Mouse (Mus musculus): Measurements from ENCODE around the gene Zfp142. TPM values are rescaled to one million over a fixed set of nuclear protein-coding genes. Genes with fewer than 3 reads are reported as not detected.
A peak's percentile ranks its signal among the peaks of the same experiment; 100 is the strongest.

The Zfp142 gene
- 7.4 and 8.1 TPM in 2 replicates for polyA plus RNA-seq (2014; fragmentation: Nextera tagmentation; extraction: Ambion mirVana)

GRCm38 (mm10) chr1:74587773-74588445, at the start of gene Zfp142, which contains the start of gene Bcs1l:
Zfp142 (minus strand) TSS chr1:74588246.
Bcs1l (plus strand) TSS chr1:74588289.
- Histone ChIP-seq H3K4me3 (ENCODE audit: low read depth, low read length) (peak within 1 kb of the TSS; percentile 71), H3K9ac (ENCODE audit: low read depth, low read length) (peak within 1 kb of the TSS; percentile 81), H3K4me1 (ENCODE audit: control insufficient read depth, insufficient read depth, low read length) (peaks cover 9% of the 10 kb centered on the region), H3K4me2 (ENCODE audit: low read depth, low read length) (peak within 1 kb of the TSS; percentile 82), H3K36me3 (ENCODE audit: control insufficient read depth, insufficient read depth, low read length) (peaks cover 44% of the 10 kb centered on the region), H3K27me3 (replicated peaks; ENCODE audit: control insufficient read depth, insufficient read depth, low read length) (no peaks in the 10 kb centered on the region), H3K9me3 (ENCODE audit: control insufficient read depth, low read length) (no peaks in the 10 kb centered on the region), H3K27ac (replicated peaks; ENCODE audit: low read depth, low read length) (peak within 1 kb of the TSS; percentile 89)
- peak; percentile 99 for ATAC-seq (ENCODE audit: low read depth)
- peak; percentile 100 for DNase-seq (ENCODE audit: low spot score)
- under 1% methylated on average over 31 of the region's 48 CpGs for WGBS

GRCm38 (mm10) chr1:74632734-74633133, 44.7 kb upstream of the Zfp142 start:
- WGBS: 82% methylated on average over 4 of the region's 4 CpGs
- no peak for DNase-seq (ENCODE audit: low spot score)

GRCm38 (mm10) chr1:74628001-74628400, 40.0 kb upstream of the Zfp142 start:
- Histone ChIP-seq H3K4me2 (ENCODE audit: low read depth, low read length) (no peak overlapping the region), H3K4me1 (ENCODE audit: control insufficient read depth, insufficient read depth, low read length) (no peaks in the 10 kb centered on the region), H3K9ac (ENCODE audit: low read depth, low read length) (no peak overlapping the region), H3K36me3 (ENCODE audit: control insufficient read depth, insufficient read depth, low read length) (peaks cover 26% of the 10 kb centered on the region), H3K27ac (replicated peaks; ENCODE audit: low read depth, low read length) (no peak overlapping the region), H3K4me3 (ENCODE audit: low read depth, low read length) (no peak overlapping the region), H3K27me3 (replicated peaks; ENCODE audit: control insufficient read depth, insufficient read depth, low read length) (no peaks in the 10 kb centered on the region), H3K9me3 (ENCODE audit: control insufficient read depth, low read length) (no peaks in the 10 kb centered on the region)
- ATAC-seq (ENCODE audit: low read depth): no peak
- WGBS: 32% methylated on average over 7 of the region's 7 CpGs
- no peak for DNase-seq (ENCODE audit: low spot score)

More at GRCm38 (mm10) chr1:74632734-74633133, 44.7 kb upstream of the Zfp142 start:
- ATAC-seq (ENCODE audit: low read depth): no peak
- H3K36me3 ChIP-seq (ENCODE audit: control insufficient read depth, insufficient read depth, low read length): peaks cover 14% of the 10 kb centered on the region
- no peak overlapping the region for H3K4me3 ChIP-seq (ENCODE audit: low read depth, low read length)
- no peak overlapping the region for H3K4me2 ChIP-seq (ENCODE audit: low read depth, low read length)
- no peak overlapping the region for H3K27ac ChIP-seq (replicated peaks; ENCODE audit: low read depth, low read length)
- no peaks in the 10 kb centered on the region for H3K4me1 ChIP-seq (ENCODE audit: control insufficient read depth, insufficient read depth, low read length)
- H3K9me3 ChIP-seq (ENCODE audit: control insufficient read depth, low read length): no peaks in the 10 kb centered on the region
- no peak overlapping the region for H3K9ac ChIP-seq (ENCODE audit: low read depth, low read length)
- no peaks in the 10 kb centered on the region for H3K27me3 ChIP-seq (replicated peaks; ENCODE audit: control insufficient read depth, insufficient read depth, low read length)

GRCm38 (mm10) chr1:74626076-74626475, 38.0 kb upstream of the Zfp142 start:
- 79% methylated on average over 4 of the region's 4 CpGs for WGBS
- ATAC-seq (ENCODE audit: low read depth): no peak
- peaks cover 33% of the 10 kb centered on the region for H3K36me3 ChIP-seq (ENCODE audit: control insufficient read depth, insufficient read depth, low read length)
- H3K9ac ChIP-seq (ENCODE audit: low read depth, low read length): no peak overlapping the region
- no peak for DNase-seq (ENCODE audit: low spot score)
- no peak overlapping the region for H3K4me3 ChIP-seq (ENCODE audit: low read depth, low read length)
- H3K4me2 ChIP-seq (ENCODE audit: low read depth, low read length): no peak overlapping the region
- H3K27me3 ChIP-seq (replicated peaks; ENCODE audit: control insufficient read depth, insufficient read depth, low read length): no peaks in the 10 kb centered on the region
- H3K27ac ChIP-seq (replicated peaks; ENCODE audit: low read depth, low read length): no peak overlapping the region
- H3K4me1 ChIP-seq (ENCODE audit: control insufficient read depth, insufficient read depth, low read length): no peaks in the 10 kb centered on the region
- no peaks in the 10 kb centered on the region for H3K9me3 ChIP-seq (ENCODE audit: control insufficient read depth, low read length)

- no peak for DNase-seq (ENCODE audit: low spot score)
- no peak for ATAC-seq (ENCODE audit: low read depth)
- no peaks in the 10 kb centered on the region for H3K27me3 ChIP-seq (replicated peaks; ENCODE audit: control insufficient read depth, insufficient read depth, low read length)
- H3K4me1 ChIP-seq (ENCODE audit: control insufficient read depth, insufficient read depth, low read length): no peaks in the 10 kb centered on the region
- H3K4me2 ChIP-seq (ENCODE audit: low read depth, low read length): no peak overlapping the region
- peaks cover 33% of the 10 kb centered on the region for H3K36me3 ChIP-seq (ENCODE audit: control insufficient read depth, insufficient read depth, low read length)
- H3K9me3 ChIP-seq (ENCODE audit: control insufficient read depth, low read length): no peaks in the 10 kb centered on the region
- H3K9ac ChIP-seq (ENCODE audit: low read depth, low read length): no peak overlapping the region
- 88% methylated on average over 1 of the region's 1 CpGs for whole genome bisulfite sequencing
- H3K4me3 ChIP-seq (ENCODE audit: low read depth, low read length): no peak overlapping the region
- H3K27ac ChIP-seq (replicated peaks; ENCODE audit: low read depth, low read length): no peak overlapping the region
Observed at GRCm38 (mm10) chr1:74624183-74624582, 36.1 kb upstream of the Zfp142 start.

GRCm38 (mm10) chr1:74601267-74601962, 13.4 kb upstream of the Zfp142 start, which contains the start of the genes Rnf25 and Stk36:
Rnf25 (minus strand) TSS chr1:74601397.
Stk36 (plus strand) TSS chr1:74601445.
- 10% methylated on average over 25 of the region's 25 CpGs for WGBS
- ATAC-seq (ENCODE audit: low read depth) (peak; percentile 94), DNase-seq (ENCODE audit: low spot score) (peak; percentile 96)
- Histone ChIP-seq H3K4me1 (ENCODE audit: control insufficient read depth, insufficient read depth, low read length) (peaks cover 11% of the 10 kb centered on the region), H3K4me2 (ENCODE audit: low read depth, low read length) (peak within 1 kb of the TSS; percentile 82), H3K27me3 (replicated peaks; ENCODE audit: control insufficient read depth, insufficient read depth, low read length) (no peaks in the 10 kb centered on the region), H3K4me3 (ENCODE audit: low read depth, low read length) (peak within 1 kb of the TSS; percentile 69), H3K27ac (replicated peaks; ENCODE audit: low read depth, low read length) (no peak within 1 kb of the TSS; the same call in 1 of the 2 replicates), H3K9ac (ENCODE audit: low read depth, low read length) (peak within 1 kb of the TSS; percentile 79), H3K9me3 (ENCODE audit: control insufficient read depth, low read length) (no peaks in the 10 kb centered on the region), H3K36me3 (ENCODE audit: control insufficient read depth, insufficient read depth, low read length) (peaks cover 33% of the 10 kb centered on the region)

- Histone ChIP-seq H3K4me1 (ENCODE audit: control insufficient read depth, insufficient read depth, low read length) (peaks cover 11% of the 10 kb centered on the region), H3K4me3 (ENCODE audit: low read depth, low read length) (peak overlapping the region; percentile 69), H3K9me3 (ENCODE audit: control insufficient read depth, low read length) (no peaks in the 10 kb centered on the region), H3K27me3 (replicated peaks; ENCODE audit: control insufficient read depth, insufficient read depth, low read length) (no peaks in the 10 kb centered on the region), H3K9ac (ENCODE audit: low read depth, low read length) (peak overlapping the region; percentile 79), H3K27ac (replicated peaks; ENCODE audit: low read depth, low read length) (no peak overlapping the region; the same call in 1 of the 2 replicates), H3K36me3 (ENCODE audit: control insufficient read depth, insufficient read depth, low read length) (peaks cover 38% of the 10 kb centered on the region), H3K4me2 (ENCODE audit: low read depth, low read length) (peak overlapping the region; percentile 82)
- ATAC-seq (ENCODE audit: low read depth): peak; percentile 54
- WGBS: 8% methylated on average over 25 of the region's 26 CpGs
- DNase-seq (ENCODE audit: low spot score): no peak
Observed at GRCm38 (mm10) chr1:74600501-74601266, 12.6 kb upstream of the Zfp142 start.

GRCm38 (mm10) chr1:74594434-74594833, 6.4 kb upstream of the Zfp142 start:
- H3K36me3 ChIP-seq (ENCODE audit: control insufficient read depth, insufficient read depth, low read length): peaks cover 83% of the 10 kb centered on the region
- no peak for DNase-seq (ENCODE audit: low spot score)
- H3K4me3 ChIP-seq (ENCODE audit: low read depth, low read length): no peak overlapping the region
- H3K4me2 ChIP-seq (ENCODE audit: low read depth, low read length): no peak overlapping the region
- H3K27ac ChIP-seq (replicated peaks; ENCODE audit: low read depth, low read length): no peak overlapping the region
- no peaks in the 10 kb centered on the region for H3K4me1 ChIP-seq (ENCODE audit: control insufficient read depth, insufficient read depth, low read length)
- no peak for ATAC-seq (ENCODE audit: low read depth)
- H3K9me3 ChIP-seq (ENCODE audit: control insufficient read depth, low read length): no peaks in the 10 kb centered on the region
- 83% methylated on average over 8 of the region's 8 CpGs for WGBS
- no peak overlapping the region for H3K9ac ChIP-seq (ENCODE audit: low read depth, low read length)
- H3K27me3 ChIP-seq (replicated peaks; ENCODE audit: control insufficient read depth, insufficient read depth, low read length): no peaks in the 10 kb centered on the region

Data from embryonic facial prominence, embryonic 14.5 days (tissue).